Mouse (Mus musculus) neural tube, embryonic 11.5 days (tissue): Measurements from ENCODE around the gene Pecr. TPM values are rescaled to one million over a fixed set of nuclear protein-coding genes. Genes with fewer than 3 reads are reported as not detected.
A peak's percentile ranks its signal among the peaks of the same experiment; 100 is the strongest.
"Not testable (repeated sequence)": the region's sequence is repeated elsewhere in the genome, so short reads cannot be mapped to it uniquely, and the experiment has no call there.

ENCODE experiments used
- ATAC-seq: fragments of 200-750 bp; cut with Nextera tagmentation; 2 replicates; pipeline ENCODE4 v1.8.0; 2017; ENCODE audit warnings: moderate number of reproducible peaks, mild to moderate bottlenecking, moderate TSS enrichment, moderate library complexity; ENCODE audit not compliant: insufficient read depth, low FRiP score, low TSS enrichment
- DNase-seq: peaks from one replicate; pipeline ENCODE4 v3.0.0-alpha.2; 2015; ENCODE audit warnings: low spot score
- H3K27ac ChIP-seq: fragments of 300-500 bp; sonication (generic); 2 replicates; pipeline ENCODE4 v1.5.1; 2014; ENCODE audit warnings: low read depth, mild to moderate bottlenecking, low read length
- H3K27me3 ChIP-seq: fragments of 300-500 bp; sonication (generic); 2 replicates; pipeline ENCODE4 v1.6.1; 2014; ENCODE audit warnings: mild to moderate bottlenecking, low read length, mixed read lengths; ENCODE audit not compliant: control insufficient read depth, insufficient read depth
- H3K36me3 ChIP-seq: fragments of 300-500 bp; sonication (generic); 2 replicates; pipeline ENCODE4 v1.6.1; 2014; ENCODE audit warnings: mild to moderate bottlenecking, low read length, moderate library complexity, mixed read lengths; ENCODE audit not compliant: control insufficient read depth, insufficient read depth
- H3K4me1 ChIP-seq: fragments of 300-500 bp; sonication (generic); 2 replicates; pipeline ENCODE4 v1.6.1; 2014; ENCODE audit warnings: low read length, mixed read lengths; ENCODE audit not compliant: control insufficient read depth, insufficient read depth
- H3K4me2 ChIP-seq: fragments of 300-500 bp; sonication (generic); 2 replicates; pipeline ENCODE4 v1.6.1; 2014; ENCODE audit warnings: low read depth, mild to moderate bottlenecking, moderate library complexity
- H3K4me3 ChIP-seq: fragments of 300-500 bp; sonication (generic); 2 replicates; pipeline ENCODE4 v1.5.1; 2014; ENCODE audit warnings: low read depth, low read length
- H3K9ac ChIP-seq: fragments of 300-500 bp; sonication (generic); 2 replicates; pipeline ENCODE4 v1.6.1; 2014; ENCODE audit warnings: mild to moderate bottlenecking, low read length
- H3K9me3 ChIP-seq: fragments of 300-500 bp; sonication (generic); 2 replicates; pipeline ENCODE4 v1.6.1; 2016; ENCODE audit warnings: low read length; ENCODE audit not compliant: control insufficient read depth
- WGBS: fragments of 180-500 bp; shearing (Covaris S2); extraction: QIAGEN DNeasy Blood & Tissue Kit; methylation state at CpG from one replicate; pipeline ENCODE4 v1.1.7; 2014; 5-methylcytosine and 5-hydroxymethylcytosine counted together
- polyA plus RNA-seq: library from polyadenylated mRNA; unstranded; fragments of >200 nt; fragmentation: Nextera tagmentation; extraction: Ambion mirVana; gene quantifications from 2 replicates; pipeline ENCODE4 v1.2.1, GENCODE M21; 2014

The Pecr gene
- polyA plus RNA-seq, 1 experiment from 2014 or later, result 14.0 TPM

GRCm38 (mm10) chr1:72251806-72252205 lies 32.3 kb downstream of the Pecr start:
- ATAC-seq, result no peak
- H3K4me1 ChIP-seq, result no peaks in the 10 kb centered on the region; the same call in 1 of the 2 replicates
- DNase-seq, result no peak
- no peak overlapping the region for H3K4me2 ChIP-seq
- H3K9me3 ChIP-seq, result no peaks in the 10 kb centered on the region
- H3K36me3 ChIP-seq, result no peaks in the 10 kb centered on the region
- H3K4me3 ChIP-seq, result no peak overlapping the region
- no peak overlapping the region for H3K27ac ChIP-seq
- 89% methylated on average over 1 of the region's 1 CpGs for WGBS
- H3K9ac ChIP-seq, result no peak overlapping the region
- H3K27me3 ChIP-seq, result no peaks in the 10 kb centered on the region

- H3K27me3 ChIP-seq, DNase-seq, H3K9me3 ChIP-seq, H3K36me3 ChIP-seq, H3K4me3 ChIP-seq, ATAC-seq, H3K9ac ChIP-seq, H3K4me1 ChIP-seq, H3K4me2 ChIP-seq, H3K27ac ChIP-seq: not testable (repeated sequence)
- 43% methylated on average over 9 of the region's 9 CpGs for WGBS
These were observed 35.8 kb downstream of the Pecr start for GRCm38 (mm10) chr1:72248226-72248737.

- H3K27me3 ChIP-seq, result no peaks in the 10 kb centered on the region
- no peaks in the 10 kb centered on the region for H3K4me1 ChIP-seq
- ATAC-seq (no peak; the same call in 1 of the 2 replicates), DNase-seq (peak; percentile 73)
- H3K27ac ChIP-seq, result no peak overlapping the region
- H3K9me3 ChIP-seq, result no peaks in the 10 kb centered on the region
- H3K36me3 ChIP-seq, result no peaks in the 10 kb centered on the region
- H3K4me2 ChIP-seq, result peak overlapping the region; percentile 43; the same call in 1 of the 2 replicates
- under 1% methylated on average over 12 of the region's 12 CpGs for WGBS
- no peak overlapping the region; the same call in 1 of the 2 replicates for H3K9ac ChIP-seq
- H3K4me3 ChIP-seq, result no peak overlapping the region
These were observed 39.6 kb downstream of the Pecr start for GRCm38 (mm10) chr1:72244317-72245036.

GRCm38 (mm10) chr1:72243656-72244316 lies 40.3 kb downstream of the Pecr start:
- H3K4me1 ChIP-seq, result no peaks in the 10 kb centered on the region
- peak; percentile 96 for DNase-seq
- under 1% methylated on average over 47 of the region's 47 CpGs for WGBS
- peak overlapping the region; percentile 84 for H3K9ac ChIP-seq
- H3K27ac ChIP-seq, result peak overlapping the region; percentile 96
- H3K36me3 ChIP-seq, result no peaks in the 10 kb centered on the region
- H3K4me2 ChIP-seq, result peak overlapping the region; percentile 43
- no peaks in the 10 kb centered on the region for H3K9me3 ChIP-seq
- peak; percentile 91 for ATAC-seq
- H3K4me3 ChIP-seq, result peak overlapping the region; percentile 34
- H3K27me3 ChIP-seq, result no peaks in the 10 kb centered on the region

GRCm38 (mm10) chr1:72242581-72243143 lies 41.5 kb downstream of the Pecr start:
- 94% methylated on average over 5 of the region's 5 CpGs for WGBS
- Histone ChIP-seq H3K4me3 (no peak overlapping the region), H3K27me3 (no peaks in the 10 kb centered on the region), H3K9ac (no peak overlapping the region), H3K4me1 (no peaks in the 10 kb centered on the region), H3K9me3 (no peaks in the 10 kb centered on the region), H3K36me3 (no peaks in the 10 kb centered on the region), H3K4me2 (no peak overlapping the region), H3K27ac (no peak overlapping the region)
- DNase-seq, result no peak
- no peak for ATAC-seq

- ATAC-seq, H3K27me3 ChIP-seq, H3K9me3 ChIP-seq, DNase-seq, H3K36me3 ChIP-seq, H3K4me2 ChIP-seq, H3K9ac ChIP-seq, H3K4me1 ChIP-seq, H3K27ac ChIP-seq, H3K4me3 ChIP-seq: not testable (repeated sequence)
- 86% methylated on average over 3 of the region's 3 CpGs for WGBS
These were observed 45.0 kb downstream of the Pecr start for GRCm38 (mm10) chr1:72239113-72239512.

GRCm38 (mm10) chr1:72238016-72238580 lies 46.0 kb downstream of the Pecr start:
- Histone ChIP-seq H3K27ac (no peak overlapping the region), H3K36me3 (no peaks in the 10 kb centered on the region), H3K9ac (no peak overlapping the region), H3K4me3 (no peak overlapping the region), H3K9me3 (no peaks in the 10 kb centered on the region), H3K4me2 (no peak overlapping the region), H3K4me1 (no peaks in the 10 kb centered on the region), H3K27me3 (no peaks in the 10 kb centered on the region)
- no peak for ATAC-seq
- WGBS, result 53% methylated on average over 10 of the region's 10 CpGs
- no peak for DNase-seq

GRCm38 (mm10) chr1:72237007-72237775 lies 46.9 kb downstream of the Pecr start:
- 8% methylated on average over 10 of the region's 13 CpGs for WGBS
- DNase-seq (no peak), ATAC-seq (no peak)
- no peaks in the 10 kb centered on the region for H3K27me3 ChIP-seq
- H3K4me3 ChIP-seq, result no peak overlapping the region
- H3K27ac ChIP-seq, result no peak overlapping the region
- H3K4me1 ChIP-seq, result no peaks in the 10 kb centered on the region
- no peaks in the 10 kb centered on the region for H3K9me3 ChIP-seq
- H3K36me3 ChIP-seq, result no peaks in the 10 kb centered on the region
- no peak overlapping the region for H3K9ac ChIP-seq
- H3K4me2 ChIP-seq, result peak overlapping the region; percentile 32
